9 mouse cellular contexts compared by ENCODE assay signal in genomic region chr11:105293101-105293581, GRCm38 (mm10). TPM values are rescaled to one million over a fixed set of nuclear protein-coding genes. Genes with fewer than 3 reads are reported as not detected.
DNase-seq lines count a peak whose midpoint lies in the region; ATAC-seq lines count a peak whose summit lies in the region.
"Had no signal": no experiment of that assay in that cellular context is flagged by ENCODE, and none has a peak within 500 bp of the region (broad histone marks: within the 10 kb centered on the region; RNA-seq: fewer than 3 reads in every experiment).

No protein-coding gene starts in this region.

- WGBS in forebrain, embryonic 16.5 days = 0% methylated on average over 25 of the region's 26 CpGs
- under 1% methylated on average over 21 of the region's 26 CpGs for WGBS in hindbrain, embryonic 12.5 days
- WGBS in liver, embryonic 13.5 days (ENCODE audit: insufficient replicate concordance) = 2% methylated on average over 26 of the region's 26 CpGs
- under 1% methylated on average over 25 of the region's 26 CpGs for WGBS in neural tube, embryonic 15.5 days

- peak overlapping the region; percentile 62 for H3K4me3 ChIP-seq in forebrain, embryonic 16.5 days (replicated peaks; ENCODE audit: low read length)
- H3K4me3 ChIP-seq in hindbrain, embryonic 12.5 days = peak overlapping the region; percentile 54
- H3K4me3 ChIP-seq in liver, embryonic 13.5 days (replicated peaks) = peak overlapping the region; percentile 46
- peak overlapping the region; percentile 47 for H3K4me3 ChIP-seq in neural tube, embryonic 15.5 days (replicated peaks)

- intact Hi-C loops in left cerebral cortex, postnatal 36 days (cut with DNase I) = no loop called here

- H3K4me2 ChIP-seq in forebrain, embryonic 16.5 days (ENCODE audit: low read length) = peak overlapping the region; percentile 100
- H3K4me2 ChIP-seq in hindbrain, embryonic 12.5 days (replicated peaks) = peak overlapping the region; percentile 96
- H3K4me2 ChIP-seq in liver, embryonic 13.5 days = peak overlapping the region; percentile 55
- peak overlapping the region; percentile 91 for H3K4me2 ChIP-seq in neural tube, embryonic 15.5 days

- H3K27me3 ChIP-seq in forebrain, embryonic 16.5 days (replicated peaks; ENCODE audit: control insufficient read depth, insufficient read depth, low read length) = no peaks in the 10 kb centered on the region
- H3K27me3 ChIP-seq in hindbrain, embryonic 12.5 days = peaks cover 7% of the 10 kb centered on the region
- peaks cover 71% of the 10 kb centered on the region for H3K27me3 ChIP-seq in liver, embryonic 13.5 days
- peaks cover 18% of the 10 kb centered on the region for H3K27me3 ChIP-seq in neural tube, embryonic 15.5 days (replicated peaks)

- DNase-seq in right cerebral cortex, postnatal 14 days = peak; percentile 39
- no peak for DNase-seq in right cerebral cortex, postnatal 36 days (ENCODE audit: low spot score in 2 of 2)
- DNase-seq in liver, embryonic 13.5 days = no peak
- no peak for DNase-seq in thymus, postnatal 36 days
- DNase-seq in left cerebral cortex, postnatal 36 days (ENCODE audit: low spot score in 2 of 2) = no peak

- H3K27ac ChIP-seq in forebrain, embryonic 16.5 days (ENCODE audit: low read length) = no peak overlapping the region
- H3K27ac ChIP-seq in hindbrain, embryonic 12.5 days = peak overlapping the region; percentile 74
- no peak overlapping the region for H3K27ac ChIP-seq in liver, embryonic 13.5 days
- peak overlapping the region; percentile 58; the same call in 1 of the 2 replicates for H3K27ac ChIP-seq in neural tube, embryonic 15.5 days (replicated peaks)

- H3K36me3 ChIP-seq in forebrain, embryonic 16.5 days (ENCODE audit: control insufficient read depth, insufficient read depth) = no peaks in the 10 kb centered on the region
- H3K36me3 ChIP-seq in hindbrain, embryonic 12.5 days = peaks cover 16% of the 10 kb centered on the region
- no peaks in the 10 kb centered on the region for H3K36me3 ChIP-seq in liver, embryonic 13.5 days
- H3K36me3 ChIP-seq in neural tube, embryonic 15.5 days = 0 out of 2 replicates have a peak, but pooled peaks cover 5% of the 10 kb centered on the region

- peak; percentile 19; the same call in 1 of the 2 replicates for ATAC-seq in forebrain, embryonic 16.5 days
- ATAC-seq in hindbrain, embryonic 12.5 days (ENCODE audit: low FRiP score) = peak; percentile 36; the same call in 1 of the 2 replicates
- ATAC-seq in liver, embryonic 13.5 days (ENCODE audit: low read depth) = no peak
- no peak; the same call in 1 of the 2 replicates for ATAC-seq in neural tube, embryonic 15.5 days (ENCODE audit: low FRiP score)

- no peaks in the 10 kb centered on the region for H3K9me3 ChIP-seq in forebrain, embryonic 16.5 days (ENCODE audit: control insufficient read depth, low read length)
- H3K9me3 ChIP-seq in hindbrain, embryonic 12.5 days (replicated peaks) = no peaks in the 10 kb centered on the region
- H3K9me3 ChIP-seq in liver, embryonic 13.5 days (replicated peaks) = no peaks in the 10 kb centered on the region
- no peaks in the 10 kb centered on the region for H3K9me3 ChIP-seq in neural tube, embryonic 15.5 days (replicated peaks)
- H3K9me3 ChIP-seq: megakaryocyte, embryonic 14.5 days had no signal

- peaks cover 26% of the 10 kb centered on the region for H3K4me1 ChIP-seq in forebrain, embryonic 16.5 days (replicated peaks; ENCODE audit: control insufficient read depth, insufficient read depth, low read length)
- H3K4me1 ChIP-seq in hindbrain, embryonic 12.5 days = peaks cover 36% of the 10 kb centered on the region
- H3K4me1 ChIP-seq in liver, embryonic 13.5 days (replicated peaks) = peaks cover 16% of the 10 kb centered on the region
- peaks cover 34% of the 10 kb centered on the region for H3K4me1 ChIP-seq in neural tube, embryonic 15.5 days

- H3K9ac ChIP-seq in forebrain, embryonic 16.5 days (replicated peaks; ENCODE audit: low read depth, low read length) = peak overlapping the region; percentile 63
- H3K9ac ChIP-seq in hindbrain, embryonic 12.5 days = peak overlapping the region; percentile 49
- no peak overlapping the region for H3K9ac ChIP-seq in liver, embryonic 13.5 days
- H3K9ac ChIP-seq in neural tube, embryonic 15.5 days (replicated peaks) = peak overlapping the region; percentile 32

RNA-seq across cellular contexts. Expression of gene Mrc2, which starts 0.7 kb away (rescaled TPM):
- polyA plus RNA-seq in forebrain, embryonic 16.5 days (2015; fragmentation: Nextera tagmentation; extraction: Ambion mirVana) = 3.6 and 5.1 TPM in 2 replicates
- polyA plus RNA-seq in hindbrain, embryonic 12.5 days (2016; fragmentation: Nextera tagmentation; extraction: Ambion mirVana) = 20.9 and 21.5 TPM in 2 replicates
- 0.98 and 1.1 TPM in 2 replicates for polyA plus RNA-seq in liver, embryonic 13.5 days (2015; fragmentation: Nextera tagmentation; extraction: Ambion mirVana)
- polyA plus RNA-seq in neural tube, embryonic 15.5 days (2015; fragmentation: Nextera tagmentation; extraction: Ambion mirVana) = 5.1 and 6.6 TPM in 2 replicates
- 10 to 100 TPM in 1 of 2 experiments, 1 to 10 TPM in 1; 4.8 to 10.1 TPM for total RNA-seq in left cerebral cortex, postnatal 36 days (2021)

Comparison
In these comparisons a context has a peak if more than half of its experiments do, and no peak if none do; other contexts are left out.
1. ATAC-seq: peak in forebrain, embryonic 16.5 days (single experiment) and hindbrain, embryonic 12.5 days (single experiment); none in liver, embryonic 13.5 days (single experiment) and neural tube, embryonic 15.5 days (single experiment).
2. H3K27ac ChIP-seq: peak in hindbrain, embryonic 12.5 days (single experiment) and neural tube, embryonic 15.5 days (single experiment); none in forebrain, embryonic 16.5 days (single experiment) and liver, embryonic 13.5 days (single experiment).
3. Peak in every context shown above with its lines, with median percentiles within 50 percentile points of each other: H3K4me2 ChIP-seq and H3K4me3 ChIP-seq.